Mouse (Mus musculus) layer of hippocampus, adult 18-20 months (tissue): ENCODE results near the gene Klk1b3. TPM values are rescaled to one million over a fixed set of nuclear protein-coding genes. Genes with fewer than 3 reads are reported as not detected.

Experiments
- total RNA-seq, 2 experiments: library from RNA; stranded (reverse); gene quantifications; 2 replicates each; pipeline ENCODE4 v1.2.3; 2021

Klk1b3 gene
- total RNA-seq, 2 experiments from 2014 or later: not detected

Other genes starting within 250 kb of the Klk1b3 start
- not detected for gene Klk1b8, start 247.5 kb upstream of the Klk1b3 start, total RNA-seq
- gene Klk1b1, start 231.4 kb upstream of the Klk1b3 start, total RNA-seq: not detected
- not detected for gene Klk1b9, start 222.1 kb upstream of the Klk1b3 start, total RNA-seq
- gene Klk1b11, start 202.3 kb upstream of the Klk1b3 start, total RNA-seq: not detected
- gene Klk1b26, start 186.0 kb upstream of the Klk1b3 start, total RNA-seq: not detected
- gene Klk1b27, start 145.9 kb upstream of the Klk1b3 start, total RNA-seq: not detected
- not detected for gene Klk1b21, start 95.9 kb upstream of the Klk1b3 start, total RNA-seq
- not detected for gene Klk1b22, start 85.5 kb upstream of the Klk1b3 start, total RNA-seq
- gene Klk1b16, start 61.4 kb upstream of the Klk1b3 start, total RNA-seq: not detected
- gene Klk1b24, start 10.0 kb upstream of the Klk1b3 start, total RNA-seq: not detected
- gene Klk1b4, start 9.2 kb downstream of the Klk1b3 start, total RNA-seq: not detected
- not detected for gene Klk1b5, start 17.8 kb downstream of the Klk1b3 start, total RNA-seq
- gene Klk1, start 27.2 kb downstream of the Klk1b3 start, total RNA-seq: not detected
- not detected for gene Gm36864, start 38.0 kb downstream of the Klk1b3 start, total RNA-seq
- gene 1700028J19Rik, start 48.5 kb downstream of the Klk1b3 start, total RNA-seq: under 1 TPM; 0.62 to 0.84 TPM
- 10 to 100 TPM; 78.3 to 89.3 TPM for gene 2410002F23Rik, start 48.5 kb downstream of the Klk1b3 start, total RNA-seq
- gene Acp4, start 59.2 kb downstream of the Klk1b3 start, total RNA-seq: not detected
- gene Gm15517, start 63.3 kb downstream of the Klk1b3 start, total RNA-seq: not detected
- 1 to 10 TPM; 3.3 to 3.6 TPM for gene Clec11a, start 108.7 kb downstream of the Klk1b3 start, total RNA-seq
- gene Shank1, start 112.1 kb downstream of the Klk1b3 start, total RNA-seq: 100 to 1,000 TPM; 626 to 653 TPM
- gene Syt3, start 185.9 kb downstream of the Klk1b3 start, total RNA-seq: 10 to 100 TPM; 85.4 to 87.4 TPM
- 1 to 10 TPM; 2.1 to 4.5 TPM for gene 1700008O03Rik, start 187.6 kb downstream of the Klk1b3 start, total RNA-seq
- gene Lrrc4b, start 230.8 kb downstream of the Klk1b3 start, total RNA-seq: 100 to 1,000 TPM; 336 to 349 TPM